ENCODE assay signal across 8 mouse cellular contexts in genomic region chr7:81208944-81209343, GRCm38 (mm10). TPM values are rescaled to one million over a fixed set of nuclear protein-coding genes. Genes with fewer than 3 reads are reported as not detected.
DNase-seq lines count a peak whose midpoint lies in the region; ATAC-seq and TF ChIP-seq lines count a peak whose summit lies in the region.

No protein-coding gene starts in this region.

- H3K36me3 ChIP-seq in liver, embryonic 12.5 days: no peaks in the 10 kb centered on the region

- 19% methylated on average over 6 of the region's 6 CpGs for WGBS in liver, embryonic 12.5 days (ENCODE audit: insufficient replicate concordance)

- peaks cover 54% of the 10 kb centered on the region for H3K27me3 ChIP-seq in liver, embryonic 12.5 days (replicated peaks)

- peak; percentile 60 for DNase-seq in liver
- DNase-seq in adrenal gland, postnatal 10 days: peak; percentile 85
- peak; percentile 81 for DNase-seq in gastrocnemius, adult 2 months
- DNase-seq in layer of hippocampus, adult 8-10 months (ENCODE audit: low spot score in 2 of 2): peak; percentile 14 to 60
- peak; percentile 86 for DNase-seq in lung, postnatal 36 days
- peak; percentile 29 to 74 for DNase-seq in spleen, postnatal 10 days (ENCODE audit: low spot score in 2 of 2)

- peak; percentile 94; the same call in 1 of the 2 replicates for TF ChIP-seq CTCF in gastrocnemius, adult 2 months (IDR thresholded peaks at IDR 0.05)

- no peak overlapping the region for H3K27ac ChIP-seq in liver, embryonic 12.5 days
- H3K27ac ChIP-seq in gastrocnemius, adult 2 months: no peak overlapping the region

- no peak for ATAC-seq in liver, embryonic 12.5 days
- ATAC-seq in inflammation-experienced regulatory T-cells, adult 6 months: no peak

- no peak overlapping the region for H3K4me2 ChIP-seq in liver, embryonic 12.5 days

- intact Hi-C loops in gastrocnemius, adult 2 months (cut with DNase I): loop anchor here (1.0 kb wide), 1 partner anchor 94 kb away; no protein-coding TSS in a partner anchor

- peaks cover 25% of the 10 kb centered on the region for H3K4me1 ChIP-seq in liver, embryonic 12.5 days

- no peak overlapping the region for H3K9ac ChIP-seq in liver, embryonic 12.5 days

- H3K9me3 ChIP-seq in liver, embryonic 12.5 days (replicated peaks): no peaks in the 10 kb centered on the region

- H3K4me3 ChIP-seq in liver, embryonic 12.5 days: no peak overlapping the region
- no peak overlapping the region for H3K4me3 ChIP-seq in gastrocnemius, adult 2 months

RNA-seq across cellular contexts. Expression of gene Pde8a, which starts 4.5 kb away (rescaled TPM):
- polyA plus RNA-seq in liver, embryonic 12.5 days (2016; fragmentation: Nextera tagmentation; extraction: Ambion mirVana): 1.3 and 2.0 TPM in 2 replicates
- total RNA-seq in adrenal gland, postnatal 10 days (2021): 10 to 100 TPM; 29.9 to 31.0 TPM
- 10 to 100 TPM in 1 of 2 experiments, 1 to 10 TPM in 1; 7.2 to 16.5 TPM for total RNA-seq in gastrocnemius, adult 2 months (2021)
- total RNA-seq in layer of hippocampus, adult 8-10 months (2022): 10 to 100 TPM; 10.1 to 13.0 (median 11.6) TPM
- polyA plus RNA-seq in inflammation-experienced regulatory T-cells, adult 6 months (2017; shearing (Covaris generic)): 1 to 10 TPM in 2 of 3 experiments, under 1 TPM in 1; 0.58 to 2.5 (median 1.8) TPM
